Mouse (Mus musculus) stomach, embryonic 16.5 days (tissue): Measurements from ENCODE around the gene Tmem221. TPM values are rescaled to one million over a fixed set of nuclear protein-coding genes. Genes with fewer than 3 reads are reported as not detected.
A peak's percentile ranks its signal among the peaks of the same experiment; 100 is the strongest.

ENCODE experiments used
- ATAC-seq: fragments of 200-750 bp; cut with Nextera tagmentation; 2 replicates; pipeline ENCODE4 v1.8.0; 2017; ENCODE audit warnings: moderate number of reproducible peaks, moderate TSS enrichment; ENCODE audit not compliant: insufficient read depth, low FRiP score
- H3K27ac ChIP-seq: fragments of 300-500 bp; sonication (generic); 2 replicates; pipeline ENCODE4 v1.5.1; 2014; ENCODE audit warnings: low read length
- H3K27me3 ChIP-seq: fragments of 300-500 bp; sonication (generic); 2 replicates; pipeline ENCODE4 v1.6.1; 2014; ENCODE audit warnings: low read length, control low read depth, mixed read lengths; ENCODE audit not compliant: control insufficient read depth, insufficient read depth
- H3K36me3 ChIP-seq: fragments of 300-500 bp; sonication (generic); 2 replicates; pipeline ENCODE4 v1.6.1; 2014; ENCODE audit warnings: low read length; ENCODE audit not compliant: control insufficient read depth, insufficient read depth
- H3K4me1 ChIP-seq: fragments of 300-500 bp; sonication (generic); 2 replicates; pipeline ENCODE4 v1.6.1; 2014; ENCODE audit warnings: low read length, control low read depth, mixed read lengths; ENCODE audit not compliant: control insufficient read depth, insufficient read depth
- H3K4me2 ChIP-seq: fragments of 300-500 bp; sonication (generic); 2 replicates; pipeline ENCODE4 v1.6.1; 2014; ENCODE audit warnings: low read depth, low read length, mixed read lengths
- H3K4me3 ChIP-seq: fragments of 300-500 bp; sonication (generic); replicated peaks from 2 replicates; pipeline ENCODE4 v1.5.1; 2014; ENCODE audit warnings: mild to moderate bottlenecking, low read length
- H3K9ac ChIP-seq: fragments of 300-500 bp; sonication (generic); 2 replicates; pipeline ENCODE4 v1.6.1; 2014; ENCODE audit warnings: low read length
- H3K9me3 ChIP-seq: fragments of 300-500 bp; sonication (generic); replicated peaks from 2 replicates; pipeline ENCODE4 v1.6.1; 2016; ENCODE audit warnings: low read length, control low read depth; ENCODE audit not compliant: control insufficient read depth
- WGBS: fragments of 180-500 bp; shearing (Covaris S2); extraction: QIAGEN DNeasy Blood & Tissue Kit; methylation state at CpG from one replicate; pipeline ENCODE4 v1.1.7; 2014; 5-methylcytosine and 5-hydroxymethylcytosine counted together
- polyA plus RNA-seq: library from polyadenylated mRNA; unstranded; fragments of >200 nt; fragmentation: Nextera tagmentation; extraction: Ambion mirVana; gene quantifications from 2 replicates; pipeline ENCODE4 v1.2.1, GENCODE M21; 2015

The Tmem221 gene
- polyA plus RNA-seq, 1 experiment from 2014 or later = 2.9 TPM

DNA sequence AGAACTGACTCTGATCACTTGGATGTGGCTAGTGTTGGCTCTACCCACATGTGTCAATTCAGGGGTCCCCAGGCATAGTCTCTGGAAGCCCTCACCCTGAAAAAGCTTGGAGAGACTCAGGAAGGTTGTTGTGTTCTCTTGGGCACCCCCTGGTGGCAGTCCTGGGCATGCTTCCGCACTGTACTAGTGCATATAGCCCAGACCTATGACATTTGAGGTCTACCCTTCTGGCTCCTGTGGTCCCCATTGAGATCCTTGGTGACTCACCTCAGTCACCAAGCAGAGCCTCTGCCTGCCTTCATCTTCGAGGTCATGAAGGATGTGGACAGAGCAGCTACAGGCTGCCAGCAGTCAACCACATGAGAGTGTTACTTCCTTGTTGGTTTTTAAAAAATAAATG lies 28.2 kb upstream of the Tmem221 start:
- peaks cover 5% of the 10 kb centered on the region for H3K36me3 ChIP-seq
- no peak overlapping the region for H3K27ac ChIP-seq
- WGBS = 71% methylated on average over 2 of the region's 2 CpGs
- H3K4me1 ChIP-seq = peaks cover 8% of the 10 kb centered on the region
- no peak overlapping the region for H3K4me2 ChIP-seq
- H3K4me3 ChIP-seq = no peak overlapping the region
- H3K27me3 ChIP-seq = no peaks in the 10 kb centered on the region
- no peak for ATAC-seq
- H3K9ac ChIP-seq = no peak overlapping the region
- no peaks in the 10 kb centered on the region for H3K9me3 ChIP-seq

DNA sequence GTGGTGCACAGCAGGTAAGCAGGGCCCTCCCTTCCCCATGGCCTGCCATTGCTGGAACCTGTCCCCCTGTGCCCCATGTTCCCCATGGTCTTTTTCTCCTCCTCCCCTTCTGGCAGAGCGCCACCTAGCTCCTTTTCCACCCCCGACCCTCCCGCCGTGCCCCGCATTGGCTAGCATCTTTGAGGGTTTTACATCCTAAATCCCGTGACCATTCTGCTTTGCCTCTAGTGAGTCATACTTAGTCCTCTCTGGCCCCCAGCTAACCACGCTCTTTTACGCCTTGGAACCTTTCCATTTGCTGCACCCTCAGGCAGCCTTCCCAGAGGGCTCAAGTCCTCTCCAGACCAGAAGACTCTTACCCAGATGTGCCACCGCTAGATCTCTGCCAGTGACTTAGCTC lies 21.5 kb upstream of the Tmem221 start:
- no peak overlapping the region for H3K4me2 ChIP-seq
- no peak for ATAC-seq
- no peaks in the 10 kb centered on the region for H3K27me3 ChIP-seq
- H3K4me3 ChIP-seq = no peak overlapping the region
- no peaks in the 10 kb centered on the region for H3K4me1 ChIP-seq
- peak overlapping the region; percentile 58; the same call in 1 of the 2 replicates for H3K27ac ChIP-seq
- no peak overlapping the region for H3K9ac ChIP-seq
- 55% methylated on average over 9 of the region's 9 CpGs for WGBS
- peaks cover 5% of the 10 kb centered on the region for H3K36me3 ChIP-seq
- no peaks in the 10 kb centered on the region for H3K9me3 ChIP-seq

DNA sequence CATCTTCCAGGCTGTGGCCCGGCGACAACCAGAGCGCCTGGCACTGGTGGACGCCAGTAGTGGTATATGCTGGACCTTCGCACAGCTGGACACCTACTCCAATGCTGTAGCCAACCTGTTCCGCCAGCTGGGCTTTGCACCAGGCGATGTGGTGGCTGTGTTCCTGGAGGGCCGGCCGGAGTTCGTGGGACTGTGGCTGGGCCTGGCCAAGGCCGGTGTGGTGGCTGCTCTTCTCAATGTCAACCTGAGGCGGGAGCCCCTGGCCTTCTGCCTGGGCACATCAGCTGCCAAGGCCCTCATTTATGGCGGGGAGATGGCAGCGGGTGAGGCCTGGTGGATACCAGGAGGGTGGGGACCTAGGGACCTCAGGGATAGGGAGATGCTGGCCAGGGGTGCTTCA lies 20.8 kb upstream of the Tmem221 start:
- no peak overlapping the region for H3K9ac ChIP-seq
- H3K4me3 ChIP-seq = no peak overlapping the region
- H3K4me2 ChIP-seq = no peak overlapping the region
- H3K36me3 ChIP-seq = peaks cover 3% of the 10 kb centered on the region
- 88% methylated on average over 14 of the region's 14 CpGs for WGBS
- no peaks in the 10 kb centered on the region for H3K27me3 ChIP-seq
- no peak overlapping the region for H3K27ac ChIP-seq
- no peak for ATAC-seq
- no peaks in the 10 kb centered on the region for H3K4me1 ChIP-seq
- no peaks in the 10 kb centered on the region for H3K9me3 ChIP-seq

DNA sequence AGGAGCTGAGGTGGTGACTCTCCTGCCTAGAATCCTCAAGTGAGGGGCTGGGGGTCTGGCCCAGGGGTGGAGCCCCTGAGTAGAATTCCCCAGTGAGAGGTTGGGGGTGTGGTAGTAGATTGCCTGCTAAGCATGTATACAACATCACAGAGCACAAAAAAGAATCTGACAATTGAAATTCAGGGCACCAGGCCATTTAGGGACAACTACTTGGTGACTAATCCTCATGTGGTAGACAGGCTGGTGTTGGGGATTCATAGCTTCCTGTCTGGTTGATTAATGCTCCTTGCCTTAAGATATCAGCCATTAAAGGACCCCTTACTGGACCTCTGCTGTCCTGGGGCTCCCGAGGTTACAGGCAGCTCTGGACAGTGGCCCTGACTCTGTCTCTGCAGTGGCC lies 20.3 kb upstream of the Tmem221 start:
- Histone ChIP-seq H3K27ac (no peak overlapping the region), H3K4me1 (no peaks in the 10 kb centered on the region), H3K9me3 (no peaks in the 10 kb centered on the region), H3K9ac (no peak overlapping the region), H3K36me3 (no peaks in the 10 kb centered on the region), H3K4me2 (no peak overlapping the region), H3K4me3 (no peak overlapping the region), H3K27me3 (no peaks in the 10 kb centered on the region)
- ATAC-seq = no peak
- 76% methylated on average over 1 of the region's 1 CpGs for WGBS

DNA sequence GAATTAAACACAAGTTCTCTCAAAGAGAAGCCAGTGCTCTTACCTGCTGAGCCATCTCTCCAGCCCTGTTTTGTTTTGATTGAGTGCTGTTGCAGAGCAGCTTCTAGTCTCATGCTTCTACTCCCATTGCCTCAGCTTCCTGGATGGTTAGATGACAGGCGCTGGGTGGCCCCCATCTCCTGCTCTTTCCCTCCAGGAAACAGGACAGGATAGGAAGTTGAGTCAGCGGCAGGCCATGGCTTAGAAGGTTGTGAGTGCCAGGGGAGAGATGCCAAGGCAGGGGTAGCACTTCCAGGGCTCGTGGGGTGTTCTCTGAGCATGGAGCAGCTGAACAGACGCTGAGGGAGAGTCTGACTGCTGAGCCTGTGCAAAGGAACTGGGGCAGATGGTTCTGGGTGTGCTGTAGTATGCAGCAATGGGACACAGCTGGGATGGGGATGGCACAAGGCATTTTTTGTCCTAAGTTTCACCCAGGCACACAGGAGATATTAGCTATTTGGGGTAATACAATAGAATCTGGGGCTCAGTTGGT lies 19.3 kb upstream of the Tmem221 start:
- WGBS = 70% methylated on average over 4 of the region's 4 CpGs
- no peak overlapping the region for H3K4me3 ChIP-seq
- H3K9ac ChIP-seq = no peak overlapping the region
- no peaks in the 10 kb centered on the region for H3K4me1 ChIP-seq
- H3K27me3 ChIP-seq = no peaks in the 10 kb centered on the region
- no peaks in the 10 kb centered on the region for H3K36me3 ChIP-seq
- ATAC-seq = no peak
- H3K27ac ChIP-seq = no peak overlapping the region
- H3K4me2 ChIP-seq = no peak overlapping the region
- H3K9me3 ChIP-seq = no peaks in the 10 kb centered on the region

DNA sequence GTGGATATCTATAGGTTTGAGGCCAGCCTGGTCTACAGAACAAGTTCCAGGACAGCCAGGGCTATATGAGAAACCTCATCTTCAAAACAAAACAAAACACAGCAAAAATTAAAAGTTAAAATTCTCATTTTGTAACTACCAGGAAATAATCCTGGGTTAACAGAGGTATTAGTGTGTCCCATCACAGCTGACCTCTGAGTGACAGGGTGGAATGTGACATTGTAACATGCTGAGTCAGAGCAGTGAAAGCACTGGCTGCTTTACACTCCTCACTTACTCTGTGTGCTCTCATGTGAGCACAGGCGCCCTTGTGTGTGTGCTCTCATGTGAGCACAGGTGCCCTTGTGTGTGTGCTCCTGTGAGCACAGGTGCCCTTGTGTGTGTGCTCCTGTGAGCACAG lies 16.3 kb upstream of the Tmem221 start:
- no peak for ATAC-seq
- Histone ChIP-seq H3K27ac (no peak overlapping the region), H3K4me1 (peaks cover 7% of the 10 kb centered on the region), H3K36me3 (no peaks in the 10 kb centered on the region), H3K4me3 (no peak overlapping the region), H3K27me3 (no peaks in the 10 kb centered on the region), H3K9ac (no peak overlapping the region), H3K9me3 (no peaks in the 10 kb centered on the region), H3K4me2 (no peak overlapping the region)
- WGBS = 68% methylated on average over 1 of the region's 1 CpGs

DNA sequence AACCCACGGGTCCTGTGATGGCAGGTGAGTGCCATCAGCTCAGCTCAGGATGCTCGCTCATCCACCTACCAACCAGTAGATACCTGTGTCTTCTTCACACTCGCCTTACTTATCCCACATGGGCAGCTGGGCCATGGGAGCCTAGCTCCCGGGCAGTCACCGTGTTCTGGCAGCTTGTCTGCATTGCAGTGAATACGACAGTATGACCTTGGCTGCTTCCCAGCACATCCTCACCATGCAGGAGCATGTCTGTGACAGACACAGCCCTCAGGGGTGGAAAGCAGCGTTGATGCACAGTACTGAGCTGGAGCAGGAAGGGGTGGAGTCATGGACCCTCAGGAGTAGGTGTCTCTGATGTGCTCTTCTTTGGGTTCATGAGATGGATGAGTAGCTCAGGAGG lies 15.8 kb upstream of the Tmem221 start:
- H3K27ac ChIP-seq = no peak overlapping the region
- 75% methylated on average over 7 of the region's 7 CpGs for WGBS
- H3K4me1 ChIP-seq = peaks cover 7% of the 10 kb centered on the region
- no peaks in the 10 kb centered on the region for H3K36me3 ChIP-seq
- H3K4me2 ChIP-seq = no peak overlapping the region
- H3K27me3 ChIP-seq = no peaks in the 10 kb centered on the region
- ATAC-seq = no peak
- no peaks in the 10 kb centered on the region for H3K9me3 ChIP-seq
- H3K4me3 ChIP-seq = no peak overlapping the region
- no peak overlapping the region for H3K9ac ChIP-seq

DNA sequence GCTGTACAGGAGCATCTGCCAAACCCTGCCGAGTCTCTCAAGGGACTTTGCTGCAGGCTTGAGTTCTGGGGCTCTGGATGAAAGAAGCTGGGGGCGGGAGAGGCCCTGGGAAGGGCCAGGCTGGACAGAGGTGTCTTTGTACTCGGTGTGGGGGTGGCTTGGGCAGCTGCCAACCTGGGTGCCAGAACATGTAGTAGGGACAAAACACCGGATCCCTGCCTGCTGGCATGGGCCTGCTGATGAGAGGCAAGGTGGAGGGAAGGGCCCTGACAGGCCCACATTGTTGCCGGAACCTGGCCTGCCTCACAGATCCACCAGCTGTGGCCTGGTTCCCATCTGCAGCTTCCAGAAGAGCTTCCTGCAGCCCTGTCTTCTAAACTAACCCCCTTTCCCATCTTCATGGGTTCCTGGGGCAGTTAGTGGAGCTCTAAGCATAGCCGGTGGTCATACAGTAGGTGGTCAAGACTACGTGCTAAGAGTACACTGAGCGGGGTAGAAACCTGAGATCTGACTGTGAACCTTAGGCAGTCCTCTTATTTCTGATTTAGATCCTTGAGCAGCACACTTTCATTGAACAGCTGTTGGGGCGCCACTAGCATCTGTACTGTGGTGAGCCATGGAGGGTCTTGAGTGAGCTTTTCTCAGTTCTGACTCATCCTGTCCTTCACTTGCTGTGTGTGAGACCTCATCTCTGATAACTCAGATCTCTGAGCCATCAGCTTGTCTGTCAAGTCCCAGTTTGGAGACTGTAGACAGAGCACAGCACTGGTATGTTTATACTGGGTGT lies 14.4 kb upstream of the Tmem221 start:
- peak overlapping the region; percentile 52; the same call in 1 of the 2 replicates for H3K27ac ChIP-seq
- H3K9ac ChIP-seq = peak overlapping the region; percentile 22; the same call in 1 of the 2 replicates
- 67% methylated on average over 9 of the region's 9 CpGs for WGBS

DNA sequence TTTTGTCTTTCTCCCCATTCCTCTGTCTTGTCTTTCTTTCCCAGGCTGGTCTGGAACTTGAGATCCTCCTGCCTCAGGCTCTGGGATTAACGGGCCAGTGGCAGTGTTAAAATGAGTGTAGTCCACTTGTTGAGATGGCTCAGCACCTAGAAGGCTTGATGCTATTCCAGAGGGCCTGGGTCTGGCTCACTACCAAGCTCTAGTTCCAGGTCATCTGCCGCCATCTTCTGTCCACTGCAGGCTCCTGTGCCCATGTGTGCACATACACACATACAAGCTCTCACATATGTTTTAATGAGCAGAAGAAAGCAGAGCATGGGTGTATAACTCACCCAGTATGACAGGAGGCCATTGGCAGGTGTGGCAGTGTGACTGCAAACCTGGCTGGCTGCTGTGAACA lies 13.4 kb upstream of the Tmem221 start:
- H3K27me3 ChIP-seq = no peaks in the 10 kb centered on the region
- H3K27ac ChIP-seq = no peak overlapping the region; the same call in 1 of the 2 replicates
- no peak overlapping the region for H3K4me3 ChIP-seq
- H3K4me1 ChIP-seq = peaks cover 17% of the 10 kb centered on the region
- no peaks in the 10 kb centered on the region for H3K36me3 ChIP-seq
- H3K9ac ChIP-seq = no peak overlapping the region
- H3K9me3 ChIP-seq = no peaks in the 10 kb centered on the region
- H3K4me2 ChIP-seq = no peak overlapping the region
- no peak for ATAC-seq
- WGBS = 89% methylated on average over 2 of the region's 2 CpGs

More for the DNA sequence above, 14.4 kb upstream of the Tmem221 start:
- Histone ChIP-seq H3K9me3 (no peaks in the 10 kb centered on the region), H3K36me3 (no peaks in the 10 kb centered on the region), H3K4me3 (no peak overlapping the region), H3K27me3 (no peaks in the 10 kb centered on the region), H3K4me2 (0 out of 2 replicates have a peak overlapping the region, but pooled peaks have one; percentile 2), H3K4me1 (peaks cover 17% of the 10 kb centered on the region)
- no peak for ATAC-seq
